Mouse (Mus musculus) forebrain, embryonic 14.5 days (tissue): Measurements from ENCODE around the gene Arhgef18. TPM values are rescaled to one million over a fixed set of nuclear protein-coding genes. Genes with fewer than 3 reads are reported as not detected.
A peak's percentile ranks its signal among the peaks of the same experiment; 100 is the strongest.

Experiments used
- ATAC-seq: fragments of 200-750 bp; cut with Nextera tagmentation; 2 replicates; pipeline ENCODE4 v1.8.0; 2017; ENCODE audit warnings: mild to moderate bottlenecking, moderate library complexity
- DNase-seq: peaks from one replicate; pipeline ENCODE4 v3.0.0-alpha.2; 2015; ENCODE audit warnings: low spot score
- H3K27ac ChIP-seq: fragments of 300-500 bp; sonication (generic); 2 replicates; pipeline ENCODE4 v1.5.1; 2014; ENCODE audit warnings: low read depth, mild to moderate bottlenecking, control low read depth, low read length, moderate library complexity
- H3K27me3 ChIP-seq: fragments of 300-500 bp; sonication (generic); replicated peaks from 2 replicates; pipeline ENCODE4 v1.6.1; 2014; ENCODE audit warnings: low read length, control low read depth, mixed read lengths; ENCODE audit not compliant: control insufficient read depth, insufficient read depth
- H3K36me3 ChIP-seq: fragments of 300-500 bp; sonication (generic); 2 replicates; pipeline ENCODE4 v1.6.1; 2014; ENCODE audit warnings: low read length, control low read depth; ENCODE audit not compliant: control insufficient read depth, insufficient read depth
- H3K4me1 ChIP-seq: fragments of 300-500 bp; sonication (generic); 2 replicates; pipeline ENCODE4 v1.6.1; 2014; ENCODE audit warnings: antibody characterized with exemption, low read length, control low read depth; ENCODE audit not compliant: control insufficient read depth, insufficient read depth
- H3K4me2 ChIP-seq: fragments of 300-500 bp; sonication (generic); 2 replicates; pipeline ENCODE4 v1.6.1; 2014; ENCODE audit warnings: mild to moderate bottlenecking, control low read depth, low read length
- H3K4me3 ChIP-seq: fragments of 300-500 bp; sonication (generic); 2 replicates; pipeline ENCODE4 v1.5.1; 2014; ENCODE audit warnings: low read depth, low read length, control low read depth
- H3K9ac ChIP-seq: fragments of 300-500 bp; sonication (generic); 2 replicates; pipeline ENCODE4 v1.6.1; 2014; ENCODE audit warnings: mild to moderate bottlenecking, low read length, control low read depth, moderate library complexity
- H3K9me3 ChIP-seq: fragments of 300-500 bp; sonication (generic); replicated peaks from 2 replicates; pipeline ENCODE4 v1.6.1; 2016; ENCODE audit warnings: low read length, control low read depth, mixed read lengths; ENCODE audit not compliant: control insufficient read depth
- WGBS: fragments of 180-500 bp; shearing (Covaris S2); extraction: QIAGEN DNeasy Blood & Tissue Kit; methylation state at CpG from one replicate; pipeline ENCODE4 v1.1.7; 2014; 5-methylcytosine and 5-hydroxymethylcytosine counted together
- polyA plus RNA-seq: library from polyadenylated mRNA; unstranded; fragments of >200 nt; fragmentation: Nextera tagmentation; extraction: Ambion mirVana; gene quantifications from 2 replicates; pipeline ENCODE4 v1.2.1, GENCODE M21; 2014

Gene Arhgef18
- polyA plus RNA-seq: 8.6 and 11.5 TPM in 2 replicates

DNA sequence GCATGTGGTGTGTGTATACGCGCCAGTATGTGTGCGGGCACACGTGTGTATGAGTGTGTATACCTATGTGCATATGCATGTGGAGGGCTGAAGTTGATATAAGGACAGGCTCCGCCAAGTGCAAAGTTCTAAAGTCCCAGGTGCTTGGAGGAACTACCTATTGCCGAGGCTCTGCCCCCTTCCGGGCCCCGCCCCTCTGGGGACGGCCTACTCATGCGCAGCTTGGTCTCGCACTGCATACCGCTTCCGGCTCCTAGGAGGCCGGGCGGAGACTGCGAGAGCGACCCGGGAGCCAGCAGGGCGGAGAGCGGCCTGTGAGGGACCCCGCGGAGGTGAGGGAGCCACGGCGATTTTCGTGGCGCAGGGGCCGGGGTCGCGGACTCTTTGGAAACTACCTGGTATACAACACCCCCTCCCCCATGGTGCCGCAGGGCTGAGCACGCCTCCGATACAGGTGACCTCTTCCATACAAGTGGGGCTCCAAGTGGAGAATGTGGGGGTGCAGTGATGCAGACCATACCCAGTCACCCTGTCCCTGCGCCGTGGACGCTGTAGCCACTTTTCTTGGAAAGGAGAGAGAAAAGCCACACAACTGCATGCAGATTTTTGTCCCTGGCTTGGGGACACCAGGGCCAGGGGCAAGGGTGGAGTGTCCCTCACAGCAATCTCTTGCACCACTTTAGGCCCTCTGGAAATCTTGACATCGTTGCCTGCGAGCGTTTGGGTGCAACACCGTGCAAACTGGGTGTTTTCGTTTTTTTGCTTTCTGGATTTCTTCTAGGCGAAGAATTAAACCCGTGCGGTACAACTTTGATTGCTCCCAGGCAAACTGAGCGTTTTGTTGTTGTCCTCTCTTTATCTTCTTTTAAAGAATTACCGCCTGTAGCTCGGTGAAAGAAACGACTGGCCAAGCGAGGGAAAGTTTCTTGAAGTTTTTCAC, at the start of gene Arhgef18:
Arhgef18 (plus strand) TSS at position 236 of the 940 bp plus-strand sequence.
- under 1% methylated on average over 48 of the region's 48 CpGs for WGBS

DNA sequence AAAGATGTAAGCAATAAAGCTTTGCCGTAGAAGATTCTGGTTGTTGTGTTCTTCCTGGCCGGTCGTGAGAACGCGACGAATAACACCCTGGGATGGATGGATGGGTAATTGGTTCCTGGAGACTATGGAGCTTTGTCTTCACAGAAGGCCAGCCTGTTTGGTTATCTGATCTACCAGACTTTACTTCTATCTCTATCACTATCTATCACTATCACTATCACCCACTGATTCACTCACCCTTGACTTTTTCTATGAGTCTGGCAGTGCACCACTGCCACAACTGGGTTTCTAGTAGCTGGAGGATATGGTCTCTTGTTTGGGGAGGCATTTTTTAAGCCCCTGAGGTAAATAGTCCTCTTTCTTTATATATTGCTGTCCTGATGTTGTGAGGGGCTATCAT, 47.5 kb upstream of the Arhgef18 start:
- no peak overlapping the region for H3K4me2 ChIP-seq
- no peaks in the 10 kb centered on the region for H3K36me3 ChIP-seq
- no peaks in the 10 kb centered on the region for H3K4me1 ChIP-seq
- no peak overlapping the region for H3K9ac ChIP-seq
- H3K4me3 ChIP-seq: no peak overlapping the region
- H3K27me3 ChIP-seq: no peaks in the 10 kb centered on the region
- DNase-seq: no peak
- no peak for ATAC-seq
- 97% methylated on average over 6 of the region's 6 CpGs for WGBS
- H3K9me3 ChIP-seq: no peaks in the 10 kb centered on the region
- H3K27ac ChIP-seq: no peak overlapping the region

More for the DNA sequence above, at the start of gene Arhgef18:
- Histone ChIP-seq H3K27me3 (no peaks in the 10 kb centered on the region), H3K4me3 (peak within 1 kb of the TSS; percentile 84), H3K36me3 (no peaks in the 10 kb centered on the region), H3K27ac (no peak within 1 kb of the TSS), H3K9ac (peak within 1 kb of the TSS; percentile 89), H3K4me1 (peaks cover 13% of the 10 kb centered on the region), H3K4me2 (peak within 1 kb of the TSS; percentile 86), H3K9me3 (no peaks in the 10 kb centered on the region)
- ATAC-seq: peak; percentile 99
- peak; percentile 92 for DNase-seq

DNA sequence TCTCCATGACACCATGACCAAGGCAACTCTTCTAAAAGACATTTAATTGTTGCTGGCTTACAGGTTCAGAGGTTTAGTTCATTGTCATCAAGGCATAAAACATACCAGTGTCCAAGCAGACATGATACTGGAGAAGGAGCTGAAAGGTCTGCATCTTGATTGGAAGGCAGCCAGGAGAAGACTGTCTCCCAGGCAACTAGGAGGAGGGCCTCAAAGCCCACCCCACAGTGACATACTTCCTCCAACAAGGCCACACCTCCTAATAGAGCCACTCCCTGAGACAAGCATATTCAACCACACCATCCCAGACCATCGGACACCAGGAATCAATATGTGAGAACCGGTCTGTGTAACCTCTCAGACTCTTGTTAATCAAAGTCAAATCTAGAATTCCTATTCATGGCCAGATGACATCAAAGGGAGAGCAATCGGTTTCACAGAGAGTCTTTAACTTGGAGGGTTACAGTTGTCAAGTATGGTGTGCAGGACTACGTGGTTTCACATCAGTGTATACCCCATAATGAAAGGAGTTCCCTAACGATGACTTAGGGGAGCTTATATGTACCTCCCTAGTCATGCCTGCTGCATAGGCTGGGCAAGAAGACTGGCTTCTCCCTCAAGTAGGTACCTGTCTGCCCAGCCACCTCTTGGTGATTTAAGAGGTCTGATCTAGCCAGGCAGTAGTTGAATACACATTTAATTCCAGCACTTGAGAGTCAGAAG, 46.0 kb upstream of the Arhgef18 start:
- no peaks in the 10 kb centered on the region for H3K4me1 ChIP-seq
- H3K27ac ChIP-seq: no peak overlapping the region
- H3K36me3 ChIP-seq: no peaks in the 10 kb centered on the region
- H3K9me3 ChIP-seq: no peaks in the 10 kb centered on the region
- no peak for DNase-seq
- no peak for ATAC-seq
- no peak overlapping the region for H3K9ac ChIP-seq
- WGBS: 84% methylated on average over 5 of the region's 5 CpGs
- no peak overlapping the region for H3K4me3 ChIP-seq
- H3K27me3 ChIP-seq: no peaks in the 10 kb centered on the region
- no peak overlapping the region for H3K4me2 ChIP-seq

DNA sequence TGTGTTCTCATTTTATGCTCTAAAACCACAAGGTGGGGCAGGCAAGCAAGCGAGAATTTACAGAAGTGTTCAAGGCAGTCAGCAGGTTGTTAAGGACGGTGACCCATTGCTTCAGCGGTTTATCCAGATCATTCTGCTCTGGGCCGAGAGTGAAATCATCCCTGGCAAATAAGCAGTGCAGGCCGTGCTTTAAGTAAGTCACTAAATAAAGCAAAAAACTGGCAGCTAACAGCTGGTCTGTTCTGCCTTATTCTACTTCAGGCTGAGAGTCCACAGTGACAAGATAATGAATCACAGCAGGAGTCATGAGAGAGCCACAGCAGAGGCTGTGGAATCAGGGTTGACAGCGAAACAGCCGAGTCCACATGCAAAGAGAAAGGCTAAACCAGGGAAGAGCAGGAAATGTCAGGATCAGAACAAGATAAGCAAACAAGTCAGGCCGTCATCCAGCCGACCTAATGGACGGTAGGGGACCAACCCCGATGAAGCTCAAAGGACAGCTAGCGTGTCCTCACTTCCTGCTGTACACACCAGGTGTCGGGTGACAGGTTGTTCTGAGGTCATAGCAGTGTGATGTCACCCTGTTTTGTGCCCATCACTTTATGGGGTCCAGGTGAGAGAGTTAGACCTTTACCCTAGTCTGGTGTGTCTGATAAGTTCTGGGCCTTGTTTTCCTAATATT, 44.5 kb upstream of the Arhgef18 start:
- ATAC-seq (no peak), DNase-seq (no peak)
- no peak overlapping the region for H3K27ac ChIP-seq
- H3K4me2 ChIP-seq: no peak overlapping the region
- no peak overlapping the region for H3K4me3 ChIP-seq
- no peaks in the 10 kb centered on the region for H3K9me3 ChIP-seq
- H3K27me3 ChIP-seq: no peaks in the 10 kb centered on the region
- no peak overlapping the region for H3K9ac ChIP-seq
- no peaks in the 10 kb centered on the region for H3K36me3 ChIP-seq
- no peaks in the 10 kb centered on the region for H3K4me1 ChIP-seq
- WGBS: 70% methylated on average over 13 of the region's 13 CpGs

DNA sequence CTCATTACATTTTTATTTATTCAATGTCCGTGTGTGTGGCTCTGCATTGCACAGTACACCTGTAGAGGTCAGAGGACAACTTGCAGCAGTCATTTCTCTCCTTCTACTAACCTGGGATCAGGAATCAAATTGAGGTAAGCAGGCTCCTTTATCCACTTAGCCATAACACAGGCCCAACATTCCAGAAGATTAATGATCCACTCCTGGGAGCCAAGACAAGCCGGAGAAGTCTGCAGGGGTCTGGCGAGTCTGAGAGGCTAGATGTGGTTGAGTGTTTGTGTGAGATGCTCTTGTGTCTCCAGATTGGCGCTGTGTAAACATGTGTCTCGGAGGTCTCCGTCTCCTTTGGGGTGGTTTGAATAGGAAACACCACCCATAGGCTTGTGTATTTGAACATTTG, 42.1 kb upstream of the Arhgef18 start:
- no peaks in the 10 kb centered on the region for H3K4me1 ChIP-seq
- H3K27me3 ChIP-seq: no peaks in the 10 kb centered on the region
- 80% methylated on average over 6 of the region's 6 CpGs for WGBS
- H3K9me3 ChIP-seq: no peaks in the 10 kb centered on the region
- ATAC-seq (no peak), DNase-seq (no peak)
- no peak overlapping the region for H3K27ac ChIP-seq
- no peaks in the 10 kb centered on the region for H3K36me3 ChIP-seq
- H3K4me2 ChIP-seq: no peak overlapping the region
- no peak overlapping the region for H3K4me3 ChIP-seq
- no peak overlapping the region for H3K9ac ChIP-seq

DNA sequence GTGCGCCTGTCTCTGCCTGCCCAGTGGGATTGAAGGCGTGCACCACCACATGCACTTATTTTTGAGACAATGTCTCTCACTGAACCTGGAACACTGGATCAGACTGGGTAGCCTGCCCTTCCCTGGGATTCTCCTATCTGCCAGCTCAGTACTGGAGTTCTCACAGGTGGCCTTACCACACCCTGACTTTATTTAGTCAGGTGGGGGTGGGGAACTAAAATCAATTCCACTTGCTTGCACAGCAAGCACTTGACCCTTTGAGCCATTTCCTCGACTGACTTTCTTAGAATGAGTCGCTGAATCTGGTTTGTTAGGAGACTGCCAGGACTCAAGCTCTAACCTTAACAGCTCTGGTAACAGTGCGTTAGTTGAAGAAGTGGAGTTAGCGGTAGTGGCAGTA, 40.1 kb upstream of the Arhgef18 start:
- Histone ChIP-seq H3K4me2 (no peak overlapping the region), H3K9me3 (no peaks in the 10 kb centered on the region), H3K27ac (no peak overlapping the region), H3K36me3 (no peaks in the 10 kb centered on the region), H3K9ac (no peak overlapping the region), H3K27me3 (no peaks in the 10 kb centered on the region), H3K4me1 (no peaks in the 10 kb centered on the region), H3K4me3 (no peak overlapping the region)
- WGBS: 89% methylated on average over 6 of the region's 6 CpGs
- no peak for DNase-seq
- ATAC-seq: no peak

DNA sequence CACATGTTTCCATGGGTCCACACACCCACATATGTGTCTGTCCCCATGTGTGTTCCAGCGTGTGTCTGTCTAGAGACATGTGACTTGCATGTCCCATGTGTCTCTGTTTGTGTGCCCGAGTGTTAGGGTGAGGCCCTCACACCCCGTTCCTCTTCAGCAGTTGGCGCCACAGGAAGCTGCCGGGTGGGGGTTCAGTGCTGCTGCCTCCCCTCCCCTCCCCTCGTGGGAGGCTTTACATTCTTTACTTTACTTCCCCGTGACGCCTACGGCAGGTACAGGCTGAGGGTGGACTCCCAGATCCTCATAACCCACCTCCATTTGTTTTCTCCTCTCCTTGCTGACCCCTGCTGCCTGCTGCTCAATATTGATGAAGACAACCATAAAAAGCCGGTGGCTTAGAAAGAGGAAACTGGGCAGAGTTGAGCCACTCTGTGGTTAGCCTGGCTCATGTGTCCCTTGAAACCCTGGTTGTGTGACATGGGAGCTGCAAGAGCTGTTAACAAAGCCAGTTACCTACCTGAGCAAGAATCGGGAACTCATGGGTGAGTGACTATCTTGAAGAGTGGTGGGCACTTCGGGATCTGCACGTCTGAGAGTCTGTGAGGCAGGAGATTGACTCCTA, 39.5 kb upstream of the Arhgef18 start, which contains the start of gene A430078G23Rik:
A430078G23Rik (plus strand) TSS at position 227 of the 622 bp plus-strand sequence.
- H3K27me3 ChIP-seq: no peaks in the 10 kb centered on the region
- H3K36me3 ChIP-seq: no peaks in the 10 kb centered on the region
- no peak within 1 kb of the TSS for H3K4me3 ChIP-seq
- H3K27ac ChIP-seq: no peak within 1 kb of the TSS
- H3K4me2 ChIP-seq: no peak within 1 kb of the TSS
- H3K9me3 ChIP-seq: no peaks in the 10 kb centered on the region
- no peak within 1 kb of the TSS for H3K9ac ChIP-seq
- ATAC-seq: no peak
- H3K4me1 ChIP-seq: no peaks in the 10 kb centered on the region
- 88% methylated on average over 13 of the region's 13 CpGs for WGBS
- no peak for DNase-seq

DNA sequence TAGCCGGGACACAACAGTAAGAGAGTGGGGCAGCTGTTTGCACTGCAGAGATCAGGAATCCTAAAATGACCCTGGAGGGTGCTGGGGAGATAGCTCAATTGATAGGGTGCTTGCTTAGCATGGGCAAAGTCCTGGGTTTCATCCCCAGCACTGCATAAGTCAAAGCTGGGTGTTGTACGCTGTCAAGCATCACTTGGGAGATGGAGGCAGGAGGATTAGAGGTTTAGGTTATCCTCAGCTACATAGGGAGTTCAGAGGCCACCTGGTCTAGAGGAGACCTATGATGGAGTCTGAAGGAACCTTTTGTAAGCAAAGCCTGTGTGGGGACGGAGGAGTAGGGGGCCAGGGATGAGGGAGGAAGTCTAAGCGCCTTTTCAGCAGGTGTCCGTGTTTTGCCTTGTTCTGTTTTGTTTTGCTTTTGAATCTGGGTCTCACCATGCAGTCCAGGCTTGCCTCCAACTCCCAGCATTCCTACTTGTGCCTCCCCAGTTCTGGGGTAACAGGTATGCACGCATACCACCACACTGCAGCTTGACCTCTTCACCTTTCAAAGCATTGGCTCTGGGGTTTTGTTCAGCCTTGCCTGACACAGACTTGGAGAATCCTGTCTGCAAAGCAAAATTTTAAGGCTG, 38.9 kb upstream of the Arhgef18 start:
- H3K36me3 ChIP-seq: no peaks in the 10 kb centered on the region
- H3K4me2 ChIP-seq: no peak overlapping the region
- H3K4me1 ChIP-seq: no peaks in the 10 kb centered on the region
- no peak overlapping the region for H3K27ac ChIP-seq
- no peak for DNase-seq
- H3K4me3 ChIP-seq: no peak overlapping the region
- no peak overlapping the region for H3K9ac ChIP-seq
- H3K9me3 ChIP-seq: no peaks in the 10 kb centered on the region
- no peaks in the 10 kb centered on the region for H3K27me3 ChIP-seq
- no peak for ATAC-seq
- 70% methylated on average over 6 of the region's 6 CpGs for WGBS
